Mouse (Mus musculus): ENCODE data around the gene Fam243.

DNA sequence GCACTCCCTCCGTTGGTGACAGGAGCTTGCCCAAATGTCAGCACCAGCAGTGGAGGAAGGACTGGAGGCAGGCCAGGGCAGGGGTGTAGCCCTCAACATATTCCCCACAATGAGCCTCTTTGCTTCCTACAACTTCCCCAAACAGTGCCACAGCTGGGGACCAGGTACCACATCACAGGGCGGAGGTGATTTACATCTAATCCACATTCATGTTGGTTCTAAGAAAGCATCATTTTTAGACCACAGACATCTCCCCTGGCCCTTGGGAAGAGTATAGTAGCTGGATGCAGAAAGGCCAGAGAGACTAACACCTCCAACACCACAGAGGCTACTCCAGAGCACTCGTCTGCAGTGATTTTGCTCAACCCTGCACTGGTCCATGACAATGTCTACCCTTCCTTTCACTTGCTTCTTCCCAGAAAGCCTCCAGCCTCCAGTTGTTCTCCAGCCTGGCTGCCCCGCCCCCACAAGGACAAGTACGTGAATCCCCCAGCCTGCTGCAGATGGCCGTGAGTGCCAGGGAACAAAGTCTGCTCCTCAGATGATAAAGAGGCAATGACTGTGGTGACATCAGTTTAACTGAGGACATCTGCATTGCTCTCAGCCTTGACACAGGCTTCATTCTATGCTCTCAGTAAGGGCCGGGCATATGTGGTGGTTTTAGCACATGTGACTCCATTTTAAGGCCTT, 5.0 kb downstream of the Fam243 start:
- TF ChIP-seq FLI1 (IDR thresholded peaks at IDR 0.05; ENCODE audit: low read length): no peak
- TF ChIP-seq GATA1 (IDR thresholded peaks at IDR 0.05; ENCODE audit: borderline replicate concordance, low read length): no peak
